Comparison of ENCODE assay signal across 39 mouse cellular contexts in the genomic region with DNA sequence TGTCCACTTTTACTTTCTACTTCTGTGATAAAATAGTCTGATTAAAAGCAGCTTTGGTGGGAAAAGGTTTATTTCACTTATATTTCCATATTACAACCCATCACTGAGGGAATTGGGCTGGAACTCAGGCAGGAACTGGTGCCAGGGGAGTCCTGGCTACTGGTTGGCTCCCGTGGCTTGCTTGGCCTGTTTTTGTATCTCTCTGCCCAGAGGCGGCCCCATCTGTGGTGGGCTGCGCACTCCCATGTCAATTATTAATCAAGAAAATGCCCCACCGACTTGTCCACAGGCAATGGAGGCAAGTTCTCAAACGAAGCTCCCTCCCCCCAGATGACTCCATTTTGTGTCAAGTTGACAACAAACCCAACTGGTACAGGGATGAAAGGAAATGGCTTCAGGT. TPM values are rescaled to one million over a fixed set of nuclear protein-coding genes. Genes with fewer than 3 reads are reported as not detected.
"Had no signal": no experiment of that assay in that cellular context is flagged by ENCODE, and none has a peak within 500 bp of the region (broad histone marks: within the 10 kb centered on the region; RNA-seq: fewer than 3 reads in every experiment).

No protein-coding gene starts in this region.

- H3K9ac ChIP-seq: heart, embryonic 13.5 days; heart, embryonic 15.5 days; hindbrain, embryonic 12.5 days; hindbrain, embryonic 14.5 days; kidney, embryonic 15.5 days; limb, embryonic 12.5 days; liver, embryonic 13.5 days; liver, embryonic 15.5 days; liver, postnatal 0 days had no signal

- H3K36me3 ChIP-seq: heart, embryonic 13.5 days; heart, embryonic 15.5 days; hindbrain, embryonic 10.5 days; hindbrain, embryonic 12.5 days; kidney, embryonic 15.5 days; limb, embryonic 12.5 days; liver, embryonic 13.5 days; liver, embryonic 15.5 days had no signal

- H3K9me3 ChIP-seq: heart, embryonic 13.5 days; heart, embryonic 15.5 days; hindbrain, embryonic 10.5 days; hindbrain, embryonic 12.5 days; kidney, embryonic 15.5 days; liver, embryonic 13.5 days; liver, embryonic 15.5 days had no signal

- H3K4me1 ChIP-seq: heart, embryonic 13.5 days; heart, embryonic 15.5 days; hindbrain, embryonic 10.5 days; hindbrain, embryonic 12.5 days; kidney, embryonic 15.5 days; limb, embryonic 12.5 days; liver, embryonic 13.5 days; liver, embryonic 15.5 days had no signal

- DNase-seq: gastrocnemius, adult 2 months; gastrocnemius, postnatal 10 days; gastrocnemius, postnatal 25 days; heart, adult 2 months; heart, postnatal 4 days; kidney, adult 11 months; kidney, adult 2 months; kidney, adult 9 months; kidney, postnatal 14 days; kidney, postnatal 36 days; layer of hippocampus, adult 9-11 months; layer of hippocampus, postnatal 36 days; liver; liver, embryonic 13.5 days; liver, postnatal 0 days had no signal

- H3K27me3 ChIP-seq: heart, embryonic 13.5 days; heart, embryonic 15.5 days; hindbrain, embryonic 12.5 days; kidney, embryonic 15.5 days; limb, embryonic 12.5 days; liver, embryonic 13.5 days; liver, embryonic 15.5 days had no signal

- H3K27ac ChIP-seq: gastrocnemius, adult 2 months; heart, adult 2 months; heart, embryonic 13.5 days; heart, embryonic 15.5 days; hindbrain, embryonic 10.5 days; hindbrain, embryonic 12.5 days; hindbrain, embryonic 14.5 days; hindbrain, postnatal 0 days; kidney, embryonic 15.5 days; kidney, postnatal 0 days; limb, embryonic 12.5 days; liver, embryonic 13.5 days; liver, embryonic 15.5 days had no signal

- ATAC-seq: hindbrain, postnatal 0 days; intestine, embryonic 16.5 days; liver, postnatal 0 days had no signal

- H3K4me2 ChIP-seq: heart, embryonic 11.5 days; heart, embryonic 13.5 days; heart, embryonic 15.5 days; hindbrain, embryonic 12.5 days; hindbrain, embryonic 14.5 days; kidney, embryonic 15.5 days; limb, embryonic 12.5 days; liver, embryonic 11.5 days; liver, embryonic 13.5 days; liver, embryonic 15.5 days had no signal

- H3K4me3 ChIP-seq: gastrocnemius, adult 2 months; heart, adult 2 months; heart, embryonic 13.5 days; heart, embryonic 15.5 days; hindbrain, embryonic 10.5 days; hindbrain, embryonic 12.5 days; kidney, embryonic 15.5 days; limb, embryonic 12.5 days; liver, embryonic 13.5 days; liver, embryonic 15.5 days had no signal

RNA-seq across cellular contexts. Expression of gene Als2cr12, which starts 27.6 kb away (rescaled TPM):
- total RNA-seq: gastrocnemius, adult 2 months; gastrocnemius, postnatal 10 days; gastrocnemius, postnatal 25 days; granulocyte monocyte progenitor cell, adult 5-6 weeks; heart, adult 2 months; heart, postnatal 25 days; heart, postnatal 4 days; hindbrain, postnatal 0 days; layer of hippocampus, adult 18-20 months; layer of hippocampus, adult 8-10 months; layer of hippocampus, postnatal 14 days; layer of hippocampus, postnatal 36 days; left cerebral cortex, adult 18-20 months; left cerebral cortex, adult 8-10 months; left cerebral cortex, postnatal 14 days; left cerebral cortex, postnatal 36 days had no signal
- polyA plus RNA-seq: heart, embryonic 11.5 days; heart, embryonic 13.5 days; heart, embryonic 15.5 days; heart, postnatal 0 days; hindbrain, embryonic 10.5 days; hindbrain, embryonic 12.5 days; hindbrain, embryonic 14.5 days; intestine, embryonic 14.5 days; kidney, embryonic 15.5 days; limb, embryonic 12.5 days; liver, embryonic 11.5 days; liver, embryonic 13.5 days; liver, embryonic 15.5 days; liver, postnatal 0 days had no signal
